Mouse (Mus musculus) midbrain, embryonic 13.5 days (tissue): ENCODE measurements around the gene Dnah17. TPM values are rescaled to one million over a fixed set of nuclear protein-coding genes. Genes with fewer than 3 reads are reported as not detected.

ENCODE experiments used
- ATAC-seq: fragments of 200-750 bp; cut with Nextera tagmentation; 2 replicates; pipeline ENCODE4 v1.8.0; 2017; ENCODE audit warnings: mild to moderate bottlenecking, moderate TSS enrichment, moderate library complexity
- H3K27ac ChIP-seq: fragments of 300-500 bp; sonication (generic); 2 replicates; pipeline ENCODE4 v1.5.1; 2015; ENCODE audit warnings: inconsistent platforms, mild to moderate bottlenecking, moderate library complexity
- H3K27me3 ChIP-seq: fragments of 300-500 bp; sonication (generic); 2 replicates; pipeline ENCODE4 v1.6.1; 2015; ENCODE audit warnings: mild to moderate bottlenecking, inconsistent platforms
- H3K36me3 ChIP-seq: fragments of 300-500 bp; sonication (generic); 2 replicates; pipeline ENCODE4 v1.6.1; 2015; ENCODE audit warnings: mild to moderate bottlenecking, inconsistent platforms
- H3K4me1 ChIP-seq: fragments of 300-500 bp; sonication (generic); replicated peaks from 2 replicates; pipeline ENCODE4 v1.6.1; 2015; ENCODE audit warnings: inconsistent platforms
- H3K4me2 ChIP-seq: fragments of 300-500 bp; sonication (generic); replicated peaks from 2 replicates; pipeline ENCODE4 v1.6.1; 2015; ENCODE audit warnings: moderate library complexity, mild to moderate bottlenecking, inconsistent platforms
- H3K4me3 ChIP-seq: fragments of 300-500 bp; sonication (generic); replicated peaks from 2 replicates; pipeline ENCODE4 v1.5.1; 2015; ENCODE audit warnings: mild to moderate bottlenecking, inconsistent platforms
- H3K9ac ChIP-seq: fragments of 300-500 bp; sonication (generic); replicated peaks from 2 replicates; pipeline ENCODE4 v1.6.1; 2015; ENCODE audit warnings: mild to moderate bottlenecking, inconsistent platforms
- H3K9me3 ChIP-seq: fragments of 300-500 bp; sonication (generic); 2 replicates; pipeline ENCODE4 v1.6.1; 2016; ENCODE audit warnings: mild to moderate bottlenecking, inconsistent platforms
- WGBS: fragments of 180-500 bp; shearing (Covaris S2); methylation state at CpG from one replicate; pipeline ENCODE4 v1.1.7; 2015; 5-methylcytosine and 5-hydroxymethylcytosine counted together
- polyA plus RNA-seq: library from polyadenylated mRNA; unstranded; fragments of >200 nt; fragmentation: Nextera tagmentation; extraction: Ambion mirVana; gene quantifications from 2 replicates; pipeline ENCODE4 v1.2.1, GENCODE M21; 2015

Gene Dnah17
- polyA plus RNA-seq, 1 experiment from 2014 or later: 0.34 TPM

GRCm38 (mm10) chr11:118158753-118159152 lies 28.3 kb upstream of the Dnah17 start:
- Histone ChIP-seq H3K36me3 (peaks cover 10% of the 10 kb centered on the region; the same call in 1 of the 2 replicates), H3K9me3 (no peaks in the 10 kb centered on the region; the same call in 1 of the 2 replicates), H3K4me1 (peaks cover 5% of the 10 kb centered on the region; the same call in 1 of the 2 replicates), H3K4me2 (no peak overlapping the region), H3K27me3 (no peaks in the 10 kb centered on the region), H3K9ac (no peak overlapping the region), H3K4me3 (no peak overlapping the region), H3K27ac (no peak overlapping the region)
- 72% methylated on average over 4 of the region's 4 CpGs for WGBS
- no peak for ATAC-seq

DNA sequence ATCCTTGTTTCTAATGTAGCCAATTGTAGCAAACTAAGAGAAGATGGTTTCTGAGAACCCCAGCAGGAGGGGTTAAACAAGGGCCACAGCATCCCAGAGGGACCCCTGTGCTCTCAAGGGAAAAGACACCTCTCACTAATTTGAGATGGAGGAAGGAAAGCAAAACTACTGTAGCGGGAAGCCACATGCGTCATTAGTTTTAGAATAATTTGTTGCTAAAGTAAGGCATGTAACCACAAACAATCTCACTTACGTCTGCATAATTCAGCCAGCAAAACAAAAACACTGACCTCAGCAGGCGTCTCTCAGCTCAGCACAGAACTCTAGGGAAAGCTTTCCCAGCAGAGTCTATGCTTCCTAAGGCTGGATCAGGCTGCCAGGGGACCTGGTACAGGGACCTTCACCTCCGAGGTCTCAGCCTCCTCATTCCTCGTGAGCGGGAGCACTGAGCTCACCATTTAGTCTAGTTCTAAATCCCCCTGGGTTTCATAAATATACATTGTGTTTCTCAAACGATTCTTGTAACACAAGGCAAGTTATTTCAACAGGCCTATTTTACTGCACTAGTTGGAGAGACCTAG lies 26.1 kb upstream of the Dnah17 start:
- Histone ChIP-seq H3K4me2 (no peak overlapping the region), H3K36me3 (no peaks in the 10 kb centered on the region), H3K4me1 (no peaks in the 10 kb centered on the region), H3K27ac (no peak overlapping the region), H3K27me3 (no peaks in the 10 kb centered on the region), H3K9ac (no peak overlapping the region), H3K9me3 (no peaks in the 10 kb centered on the region; the same call in 1 of the 2 replicates), H3K4me3 (no peak overlapping the region)
- no peak for ATAC-seq
- 81% methylated on average over 8 of the region's 8 CpGs for WGBS

DNA sequence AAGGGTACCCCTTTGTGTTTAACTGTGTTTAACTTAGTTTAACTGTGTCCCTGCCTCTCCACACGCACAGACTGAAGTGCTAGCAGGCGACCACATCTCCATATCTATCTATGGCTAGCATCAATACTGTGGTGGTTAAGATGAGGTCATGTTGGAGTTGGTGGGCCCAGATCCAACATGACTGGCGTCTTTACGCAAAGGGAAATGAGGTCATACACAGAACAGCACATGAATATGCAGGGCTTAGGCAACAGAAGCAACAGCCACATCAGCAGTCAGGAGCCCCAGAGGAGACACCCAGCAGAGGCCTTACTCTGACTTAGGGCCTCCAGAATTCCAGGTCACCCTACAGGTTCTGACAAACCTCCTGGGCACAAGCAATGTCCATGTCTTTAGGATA lies 22.5 kb upstream of the Dnah17 start:
- Histone ChIP-seq H3K36me3 (no peaks in the 10 kb centered on the region), H3K4me2 (no peak overlapping the region), H3K9me3 (no peaks in the 10 kb centered on the region; the same call in 1 of the 2 replicates), H3K27ac (no peak overlapping the region), H3K9ac (no peak overlapping the region), H3K27me3 (no peaks in the 10 kb centered on the region), H3K4me3 (no peak overlapping the region), H3K4me1 (no peaks in the 10 kb centered on the region; the same call in 1 of the 2 replicates)
- ATAC-seq: no peak
- WGBS: 87% methylated on average over 4 of the region's 4 CpGs

DNA sequence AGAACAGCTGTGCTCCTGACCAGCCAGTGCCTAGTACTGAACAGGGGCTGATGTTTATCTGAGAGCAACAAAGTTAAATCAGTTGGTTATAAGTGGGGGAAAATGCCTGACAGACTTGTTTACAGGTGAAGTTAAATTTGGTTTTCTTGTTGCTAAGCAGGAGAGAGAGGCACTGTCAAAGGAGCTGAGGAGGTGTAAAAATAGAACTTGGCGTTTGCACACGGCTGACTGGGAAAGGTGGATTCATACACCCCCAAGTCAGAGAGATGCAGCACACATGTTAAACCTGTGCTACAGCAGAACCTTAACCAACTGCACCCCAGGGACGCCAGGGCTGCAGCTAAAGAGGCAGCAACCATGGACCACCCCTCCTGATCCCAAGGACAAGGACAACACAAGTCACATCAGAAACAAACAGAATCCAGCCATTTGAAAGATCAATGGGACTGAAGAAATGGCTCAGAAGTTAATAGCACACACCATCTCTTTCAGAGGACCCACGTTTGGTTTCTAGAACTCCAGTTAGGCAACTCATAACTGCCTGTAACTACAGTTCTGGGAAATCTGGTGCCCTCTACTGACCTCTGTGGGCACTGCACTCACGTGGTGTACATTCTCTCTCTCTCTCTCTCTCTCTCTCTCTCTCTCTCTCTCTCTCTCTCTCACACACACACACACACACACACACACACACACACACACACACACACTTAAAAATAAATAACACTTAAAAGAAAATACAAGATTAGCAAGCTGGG lies 21.2 kb upstream of the Dnah17 start:
- Histone ChIP-seq H3K36me3 (no peaks in the 10 kb centered on the region), H3K4me2 (no peak overlapping the region), H3K9me3 (no peaks in the 10 kb centered on the region; the same call in 1 of the 2 replicates), H3K4me1 (no peaks in the 10 kb centered on the region; the same call in 1 of the 2 replicates), H3K9ac (no peak overlapping the region), H3K27ac (no peak overlapping the region), H3K4me3 (no peak overlapping the region), H3K27me3 (no peaks in the 10 kb centered on the region)
- WGBS: 87% methylated on average over 5 of the region's 5 CpGs
- ATAC-seq: no peak

DNA sequence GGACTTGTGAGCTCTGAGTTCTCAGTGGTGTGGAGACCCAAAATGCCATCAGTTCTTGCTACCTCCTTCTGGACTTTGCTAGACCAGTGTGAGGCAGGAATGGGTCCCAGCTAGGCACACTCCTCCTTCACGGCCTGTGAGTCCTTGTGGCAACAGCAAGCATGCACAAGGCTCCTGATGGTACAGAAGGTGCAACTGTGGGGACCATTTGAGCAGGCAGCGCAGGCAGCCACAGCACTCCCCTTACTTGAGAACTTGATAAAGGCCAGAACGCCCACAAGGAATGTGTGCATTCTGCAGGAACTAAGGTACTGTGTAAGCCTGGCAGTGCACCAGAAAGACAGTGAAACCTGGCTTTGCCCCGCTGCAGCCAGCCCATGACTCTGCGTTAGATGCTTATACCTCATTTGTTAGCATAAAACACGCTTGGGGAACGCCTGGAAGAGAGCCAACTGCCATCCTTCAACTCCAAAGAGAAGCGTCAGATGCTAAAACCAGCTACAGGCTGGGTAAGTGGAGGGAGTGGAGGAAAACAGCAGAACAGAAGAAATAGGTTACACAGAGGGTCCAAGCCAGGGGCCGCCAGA lies 19.8 kb upstream of the Dnah17 start:
- Histone ChIP-seq H3K27me3 (no peaks in the 10 kb centered on the region), H3K4me2 (no peak overlapping the region), H3K4me3 (no peak overlapping the region), H3K36me3 (no peaks in the 10 kb centered on the region), H3K27ac (no peak overlapping the region), H3K4me1 (no peaks in the 10 kb centered on the region; the same call in 1 of the 2 replicates), H3K9ac (no peak overlapping the region), H3K9me3 (no peaks in the 10 kb centered on the region)
- WGBS: 80% methylated on average over 9 of the region's 9 CpGs
- ATAC-seq: no peak

GRCm38 (mm10) chr11:118147877-118148637 lies 17.6 kb upstream of the Dnah17 start:
- H3K4me2 ChIP-seq: no peak overlapping the region
- no peaks in the 10 kb centered on the region for H3K27me3 ChIP-seq
- no peaks in the 10 kb centered on the region for H3K36me3 ChIP-seq
- peaks cover under 1% of the 10 kb centered on the region for H3K4me1 ChIP-seq
- WGBS: 72% methylated on average over 9 of the region's 9 CpGs
- no peak overlapping the region for H3K9ac ChIP-seq
- no peak overlapping the region for H3K4me3 ChIP-seq
- no peak for ATAC-seq
- H3K9me3 ChIP-seq: no peaks in the 10 kb centered on the region
- no peak overlapping the region for H3K27ac ChIP-seq

DNA sequence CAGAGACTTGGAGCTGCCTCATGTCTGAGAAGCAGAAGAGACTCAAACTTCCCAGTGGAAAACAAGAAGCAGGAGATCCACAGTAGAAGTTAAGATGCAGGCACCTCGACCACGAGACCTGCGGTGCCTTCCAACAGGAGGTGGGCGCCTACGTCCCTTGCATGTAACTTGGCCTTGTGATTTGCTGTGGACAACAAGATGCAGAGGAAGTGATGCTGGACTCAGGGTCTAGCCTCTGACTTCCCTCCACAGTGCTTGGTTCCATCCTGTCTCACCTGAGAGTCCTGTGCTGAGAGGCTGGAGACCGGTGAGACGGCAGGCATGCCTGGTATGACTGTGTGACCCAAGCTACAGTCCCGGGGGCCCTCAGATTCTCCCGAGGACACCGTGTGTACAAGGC lies 16.0 kb upstream of the Dnah17 start:
- Histone ChIP-seq H3K9me3 (no peaks in the 10 kb centered on the region), H3K36me3 (no peaks in the 10 kb centered on the region), H3K4me3 (no peak overlapping the region), H3K4me1 (peaks cover 12% of the 10 kb centered on the region), H3K27ac (no peak overlapping the region), H3K27me3 (no peaks in the 10 kb centered on the region), H3K4me2 (no peak overlapping the region), H3K9ac (no peak overlapping the region)
- no peak for ATAC-seq
- 95% methylated on average over 10 of the region's 10 CpGs for WGBS

DNA sequence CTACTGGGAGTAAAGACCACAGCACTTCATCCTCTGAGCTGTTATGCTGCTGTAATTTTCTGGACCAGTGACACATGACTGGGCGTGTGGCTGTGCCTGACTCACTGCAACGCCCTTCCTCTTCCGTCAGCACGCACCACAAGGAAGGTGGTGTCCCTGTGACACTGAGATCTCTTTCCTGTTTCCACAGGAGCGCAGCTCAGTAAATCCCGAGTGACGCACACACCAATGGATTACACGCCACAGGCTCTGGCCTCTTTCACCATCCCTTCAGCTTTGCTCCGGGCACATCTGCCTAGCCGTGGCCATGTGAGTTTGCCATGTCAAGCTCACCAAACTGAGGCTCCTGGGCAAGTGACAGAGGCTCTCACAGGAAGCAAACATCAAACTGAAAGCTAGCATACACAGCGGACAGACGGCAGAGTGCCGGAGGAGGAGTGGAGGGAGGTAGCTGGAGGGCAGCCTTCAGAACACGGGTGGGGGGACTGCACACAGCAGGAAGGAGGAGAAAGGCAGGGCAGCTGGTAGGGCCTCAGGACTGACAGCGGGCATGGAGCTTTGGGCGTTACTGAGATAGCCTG lies 15.4 kb upstream of the Dnah17 start:
- no peak overlapping the region for H3K9ac ChIP-seq

DNA sequence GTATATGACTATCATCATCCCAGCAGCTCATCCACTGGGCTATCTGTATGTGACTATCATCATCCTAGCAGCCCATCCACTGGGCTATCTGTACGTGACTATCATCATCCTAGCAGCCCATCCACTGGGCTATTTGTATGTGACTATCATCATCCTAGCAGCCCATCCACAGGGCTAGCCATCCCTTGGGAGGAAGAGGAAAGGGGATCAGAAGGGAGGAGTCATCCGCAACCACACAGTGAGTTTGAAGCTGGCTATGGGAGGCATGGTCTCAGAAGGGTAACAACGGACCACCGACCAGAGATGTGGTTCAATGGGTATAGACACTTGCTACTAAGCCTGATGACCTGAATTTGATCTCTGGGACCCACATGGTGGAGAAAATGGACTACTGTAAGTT lies 14.7 kb upstream of the Dnah17 start:
- peaks cover 12% of the 10 kb centered on the region for H3K4me1 ChIP-seq
- H3K9ac ChIP-seq: no peak overlapping the region
- H3K9me3 ChIP-seq: no peaks in the 10 kb centered on the region
- WGBS: 97% methylated on average over 4 of the region's 4 CpGs
- no peak overlapping the region for H3K4me3 ChIP-seq
- no peaks in the 10 kb centered on the region for H3K27me3 ChIP-seq
- no peaks in the 10 kb centered on the region for H3K36me3 ChIP-seq
- ATAC-seq: no peak
- no peak overlapping the region for H3K27ac ChIP-seq
- no peak overlapping the region for H3K4me2 ChIP-seq

More for the DNA sequence above, 15.4 kb upstream of the Dnah17 start:
- no peak overlapping the region for H3K4me3 ChIP-seq
- ATAC-seq: no peak
- H3K27me3 ChIP-seq: no peaks in the 10 kb centered on the region
- no peak overlapping the region for H3K4me2 ChIP-seq
- no peaks in the 10 kb centered on the region for H3K36me3 ChIP-seq
- H3K27ac ChIP-seq: no peak overlapping the region
- no peaks in the 10 kb centered on the region for H3K9me3 ChIP-seq
- 78% methylated on average over 16 of the region's 16 CpGs for WGBS
- H3K4me1 ChIP-seq: peaks cover 12% of the 10 kb centered on the region

DNA sequence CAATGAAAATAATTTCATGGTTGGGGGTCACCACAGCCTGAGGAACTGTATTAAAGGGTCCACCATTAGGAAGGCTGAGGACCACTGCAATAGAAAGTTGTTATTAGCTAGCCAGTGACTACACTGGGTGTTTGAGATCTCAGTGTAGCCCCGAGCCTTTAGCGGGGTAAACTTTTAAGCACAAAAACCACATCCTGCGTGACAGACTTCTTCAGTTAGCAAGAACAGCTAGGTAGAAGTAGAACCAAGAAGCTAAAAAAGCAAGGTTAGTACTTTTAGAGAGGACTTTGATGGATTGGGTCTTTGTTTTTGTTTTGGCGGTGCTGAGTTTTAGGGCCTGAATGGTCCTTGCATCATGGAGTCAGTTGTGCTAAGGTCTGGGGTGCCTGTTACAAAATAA lies 13.3 kb upstream of the Dnah17 start:
- Histone ChIP-seq H3K4me2 (no peak overlapping the region), H3K4me3 (no peak overlapping the region), H3K27ac (no peak overlapping the region), H3K9me3 (no peaks in the 10 kb centered on the region), H3K27me3 (no peaks in the 10 kb centered on the region), H3K4me1 (peaks cover 12% of the 10 kb centered on the region), H3K36me3 (no peaks in the 10 kb centered on the region), H3K9ac (no peak overlapping the region)
- 99% methylated on average over 4 of the region's 4 CpGs for WGBS
- ATAC-seq: no peak

- Histone ChIP-seq H3K9me3 (no peaks in the 10 kb centered on the region), H3K9ac (no peak overlapping the region), H3K4me3 (no peak overlapping the region), H3K27ac (peak overlapping the region; percentile 65), H3K27me3 (no peaks in the 10 kb centered on the region), H3K4me2 (no peak overlapping the region), H3K4me1 (peaks cover 12% of the 10 kb centered on the region), H3K36me3 (no peaks in the 10 kb centered on the region)
- ATAC-seq: no peak
- WGBS: 7% methylated on average over 7 of the region's 7 CpGs
Measured at GRCm38 (mm10) chr11:118142547-118143165, 12.2 kb upstream of the Dnah17 start.
